16 mouse cellular contexts compared by ENCODE assay signal in the genomic region with DNA sequence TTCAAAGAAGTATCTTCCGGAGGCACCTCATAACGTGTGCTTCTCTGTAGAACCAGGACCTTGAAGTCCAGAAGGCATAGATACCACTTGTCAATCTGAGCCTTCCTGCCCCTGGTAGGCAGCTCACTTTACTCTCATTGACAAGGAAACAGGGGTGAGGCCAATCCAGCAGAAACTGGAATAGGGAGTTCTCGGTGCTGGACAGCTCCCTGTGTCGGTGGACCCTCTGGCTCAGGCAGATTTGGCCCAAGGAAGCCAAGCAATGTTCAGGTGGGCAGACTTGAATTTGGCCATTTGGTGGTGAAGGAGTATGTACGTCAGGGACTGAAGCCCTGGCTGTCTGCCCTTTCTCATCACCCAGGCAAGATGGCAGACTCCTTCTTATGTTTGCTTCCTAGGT.
DNase-seq lines count a peak whose midpoint lies in the region; ATAC-seq and TF ChIP-seq lines count a peak whose summit lies in the region.
"Had no signal": no experiment of that assay in that cellular context is flagged by ENCODE, and none has a peak within 500 bp of the region (broad histone marks: within the 10 kb centered on the region; RNA-seq: fewer than 3 reads in every experiment).

No protein-coding gene starts in this region.

- no peak for ATAC-seq in erythroblast, adult 5-6 weeks (replicated peaks; ENCODE audit: low FRiP score, poor library complexity, severe bottlenecking)
- ATAC-seq: intestine, embryonic 15.5 days; midbrain, embryonic 13.5 days had no signal

- no peak overlapping the region for H3K4me2 ChIP-seq in myocyte (ENCODE audit: low read depth)
- H3K4me2 ChIP-seq: heart, embryonic 13.5 days; intestine, embryonic 15.5 days; limb, embryonic 12.5 days; midbrain, embryonic 13.5 days had no signal

- TF ChIP-seq POLR2A in myocyte (IDR thresholded peaks at IDR 0.05; ENCODE audit: insufficient read length, low read depth), result no peak

- no peaks in the 10 kb centered on the region for H3K36me3 ChIP-seq in myocyte (ENCODE audit: control insufficient read depth, insufficient read depth)
- H3K36me3 ChIP-seq: heart, embryonic 13.5 days; intestine, embryonic 15.5 days; limb, embryonic 12.5 days; midbrain, embryonic 13.5 days had no signal

- no peaks in the 10 kb centered on the region for H3K27me3 ChIP-seq in myocyte (ENCODE audit: control insufficient read depth, insufficient read depth, insufficient read length)
- H3K27me3 ChIP-seq: intestine, embryonic 15.5 days; limb, embryonic 12.5 days; midbrain, embryonic 13.5 days had no signal

- H3ac ChIP-seq in myocyte (ENCODE audit: control insufficient read depth, insufficient read length), result no peak overlapping the region

- H3K79me2 ChIP-seq in myocyte (ENCODE audit: control insufficient read depth, insufficient read depth), result no peaks in the 10 kb centered on the region

- no peak overlapping the region for H3K4me3 ChIP-seq in myocyte
- H3K4me3 ChIP-seq: heart, embryonic 13.5 days; intestine, embryonic 15.5 days; limb, embryonic 12.5 days; midbrain, embryonic 13.5 days had no signal

- peak; percentile 34 for DNase-seq in kidney, postnatal 10 days
- DNase-seq in kidney, postnatal 25 days, result no peak
- peak; percentile 37 for DNase-seq in R1 (ENCODE audit: low read depth, low spot score)
- DNase-seq in embryo, embryonic 9.5 days (ENCODE audit: extremely low spot score), result peak; percentile 40
- no peak for DNase-seq in cerebellum, adult 18-20 months
- DNase-seq: gastrocnemius, postnatal 14 days; heart, postnatal 4 days; kidney, postnatal 36 days; right cerebral cortex, postnatal 4 days; thymus, adult 18-20 months had no signal

TF ChIP-seq in myocyte, 11 proteins besides CTCF, POLR2A, EP300 and RAD21:
- no peak for TF ChIP-seq CEBPB (IDR thresholded peaks at IDR 0.05; ENCODE audit: insufficient read depth, poor library complexity, severe bottlenecking)
- TF ChIP-seq REST (IDR thresholded peaks at IDR 0.05; ENCODE audit: insufficient read depth, insufficient read length), result peak; percentile 41
- TF ChIP-seq TCF12 (IDR thresholded peaks at IDR 0.05; ENCODE audit: insufficient read depth, poor library complexity, severe bottlenecking), result no peak
- TF ChIP-seq SRF (IDR thresholded peaks at IDR 0.05; ENCODE audit: control insufficient read depth, insufficient read length, low read depth), result no peak
- TF ChIP-seq USF1 (IDR thresholded peaks at IDR 0.05; ENCODE audit: low read depth), result no peak

Comparison
In these comparisons a context has a peak if more than half of its experiments do, and no peak if none do; other contexts are left out.
1. DNase-seq: peak in kidney, postnatal 10 days (single experiment), R1 (single experiment) and embryo, embryonic 9.5 days (single experiment); none in kidney, postnatal 25 days (0 of 2) and cerebellum, adult 18-20 months (0 of 2).